Mouse (Mus musculus): ENCODE data around the gene Bmx. TPM values are rescaled to one million over a fixed set of nuclear protein-coding genes. Genes with fewer than 3 reads are reported as not detected.

The Bmx gene
- polyA plus RNA-seq (2016; fragmentation: Nextera tagmentation; extraction: Ambion mirVana) = 3.6 and 5.8 TPM in 2 replicates

DNA sequence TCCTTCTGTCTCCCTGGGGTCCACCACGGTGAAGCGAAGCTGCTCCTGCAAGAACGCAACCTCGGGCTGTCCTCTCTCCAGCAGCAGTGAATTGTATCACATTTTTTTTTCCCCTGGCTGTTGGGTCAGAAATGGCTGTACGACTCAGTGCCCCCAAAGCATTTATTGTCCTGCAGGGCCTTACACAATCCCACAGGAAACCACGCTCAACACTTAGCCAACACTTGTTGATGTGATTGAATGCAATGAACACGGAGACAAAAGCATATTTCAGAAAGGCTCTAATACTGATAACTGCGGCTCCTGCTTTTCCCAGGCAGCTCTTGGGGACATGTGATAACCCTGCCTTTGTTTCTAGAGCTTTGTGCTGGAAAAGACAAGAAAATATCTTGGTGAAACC lies at the start of gene Bmx:
Bmx (minus strand) TSS at position 137 of the 400 bp plus-strand sequence.
- Histone ChIP-seq H3K27me3 (ENCODE audit: insufficient read depth, poor library complexity, severe bottlenecking) (peaks cover 8% of the 10 kb centered on the region; the same call in 1 of the 2 replicates), H3K9me3 (no peaks in the 10 kb centered on the region), H3K4me1 (no peaks in the 10 kb centered on the region), H3K4me3 (no peak within 1 kb of the TSS), H3K27ac (peak within 1 kb of the TSS; percentile 36; the same call in 1 of the 2 replicates), H3K36me3 (no peaks in the 10 kb centered on the region)
- DNase-seq (ENCODE audit: low spot score) = peak; percentile 75
- 46% methylated on average over 8 of the region's 8 CpGs for whole genome bisulfite sequencing

DNA sequence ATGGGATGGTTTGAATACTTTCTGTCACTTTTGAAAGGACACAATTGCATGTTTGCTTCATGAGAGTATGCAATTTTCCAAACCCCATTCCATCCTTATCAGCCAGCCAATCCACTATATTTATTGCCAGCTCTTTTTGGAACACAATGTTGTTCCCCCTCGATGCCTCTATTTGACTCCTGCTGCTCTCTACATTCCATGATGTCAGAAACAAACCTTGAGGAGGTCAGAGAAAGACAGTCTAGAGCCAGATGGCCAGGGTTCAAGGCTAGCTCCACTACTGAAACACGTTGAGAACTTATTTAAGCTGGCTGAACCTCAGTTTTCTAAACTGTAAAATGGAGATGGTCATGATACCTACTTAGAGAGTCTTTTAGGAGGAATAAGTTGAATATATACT lies 48.3 kb upstream of the Bmx start:
- no peak for DNase-seq (ENCODE audit: low spot score)
- no peak overlapping the region for H3K27ac ChIP-seq
- H3K9me3 ChIP-seq = no peaks in the 10 kb centered on the region
- 63% methylated on average over 2 of the region's 2 CpGs for WGBS
- no peaks in the 10 kb centered on the region for H3K4me1 ChIP-seq
- no peaks in the 10 kb centered on the region for H3K27me3 ChIP-seq (ENCODE audit: insufficient read depth, poor library complexity, severe bottlenecking)
- H3K4me3 ChIP-seq = no peak overlapping the region
- no peaks in the 10 kb centered on the region for H3K36me3 ChIP-seq

- H3K27me3 ChIP-seq (ENCODE audit: insufficient read depth, poor library complexity, severe bottlenecking) = no peaks in the 10 kb centered on the region
- H3K4me3 ChIP-seq = no peak overlapping the region
- no peaks in the 10 kb centered on the region for H3K9me3 ChIP-seq
- no peak for DNase-seq (ENCODE audit: low spot score)
- H3K4me1 ChIP-seq = no peaks in the 10 kb centered on the region
- 64% methylated on average over 5 of the region's 5 CpGs for WGBS
- no peak overlapping the region for H3K27ac ChIP-seq
- no peaks in the 10 kb centered on the region for H3K36me3 ChIP-seq
Measured at GRCm38 (mm10) chrX:164291147-164291546, 33.2 kb upstream of the Bmx start.

GRCm38 (mm10) chrX:164287077-164287476 lies 29.1 kb upstream of the Bmx start:
- no peaks in the 10 kb centered on the region for H3K36me3 ChIP-seq
- no peaks in the 10 kb centered on the region for H3K27me3 ChIP-seq (ENCODE audit: insufficient read depth, poor library complexity, severe bottlenecking)
- 63% methylated on average over 3 of the region's 3 CpGs for WGBS
- no peak for DNase-seq (ENCODE audit: low spot score)
- H3K27ac ChIP-seq = no peak overlapping the region
- no peak overlapping the region for H3K4me3 ChIP-seq
- no peaks in the 10 kb centered on the region for H3K9me3 ChIP-seq
- no peaks in the 10 kb centered on the region for H3K4me1 ChIP-seq

DNA sequence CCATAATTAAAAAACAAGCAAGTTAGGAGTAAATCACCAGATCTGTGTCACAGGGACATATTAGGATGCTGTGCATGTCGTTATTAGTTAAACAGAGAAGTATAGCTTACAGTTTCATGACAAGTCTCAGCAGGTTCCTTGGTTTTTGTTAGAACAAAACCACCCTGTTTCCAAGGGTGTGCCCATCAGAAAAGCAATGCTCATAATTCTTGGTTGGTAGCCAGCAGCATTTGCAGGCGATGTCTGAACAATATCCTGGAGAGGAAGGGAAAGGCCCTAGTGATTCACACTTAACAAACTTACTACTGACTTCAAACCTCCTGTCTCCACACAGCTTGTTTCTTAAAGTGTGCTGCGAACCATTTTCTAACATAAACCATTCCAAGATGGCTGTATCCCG lies 25.8 kb upstream of the Bmx start:
- WGBS = 75% methylated on average over 4 of the region's 4 CpGs

GRCm38 (mm10) chrX:164280918-164281647 lies 23.1 kb upstream of the Bmx start:
- Histone ChIP-seq H3K36me3 (no peaks in the 10 kb centered on the region), H3K4me1 (no peaks in the 10 kb centered on the region), H3K9me3 (no peaks in the 10 kb centered on the region), H3K4me3 (no peak overlapping the region), H3K27me3 (ENCODE audit: insufficient read depth, poor library complexity, severe bottlenecking) (no peaks in the 10 kb centered on the region), H3K27ac (no peak overlapping the region)
- 53% methylated on average over 7 of the region's 7 CpGs for WGBS
- DNase-seq (ENCODE audit: low spot score) = no peak

More for the DNA sequence above, 25.8 kb upstream of the Bmx start:
- H3K27ac ChIP-seq = no peak overlapping the region
- no peak overlapping the region for H3K4me3 ChIP-seq
- no peaks in the 10 kb centered on the region for H3K9me3 ChIP-seq
- no peaks in the 10 kb centered on the region for H3K4me1 ChIP-seq
- DNase-seq (ENCODE audit: low spot score) = no peak
- no peaks in the 10 kb centered on the region for H3K27me3 ChIP-seq (ENCODE audit: insufficient read depth, poor library complexity, severe bottlenecking)
- no peaks in the 10 kb centered on the region for H3K36me3 ChIP-seq

DNA sequence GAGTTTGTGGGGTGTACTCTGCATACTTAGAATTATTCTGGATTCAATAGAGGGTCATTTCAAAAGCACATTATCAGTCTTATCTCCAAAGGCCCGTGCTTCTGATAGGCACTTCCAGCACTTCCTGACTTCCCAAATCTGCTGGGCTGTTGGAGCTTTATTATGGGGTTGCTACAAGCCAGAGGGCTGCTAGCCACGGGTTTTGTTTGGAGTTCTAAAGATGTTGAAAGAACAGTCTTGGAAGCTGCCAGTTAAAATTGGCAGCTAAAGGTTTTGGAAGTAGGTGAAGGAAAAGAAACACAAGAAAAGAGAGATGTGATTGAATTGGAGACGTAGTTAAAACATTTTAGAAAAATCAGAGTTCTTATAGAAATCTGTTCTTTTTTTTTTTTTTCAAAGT lies 17.5 kb upstream of the Bmx start:
- Histone ChIP-seq H3K36me3 (no peaks in the 10 kb centered on the region), H3K27me3 (ENCODE audit: insufficient read depth, poor library complexity, severe bottlenecking) (peaks cover 6% of the 10 kb centered on the region; the same call in 1 of the 2 replicates), H3K27ac (no peak overlapping the region), H3K9me3 (no peaks in the 10 kb centered on the region), H3K4me1 (no peaks in the 10 kb centered on the region), H3K4me3 (no peak overlapping the region)
- DNase-seq (ENCODE audit: low spot score) = no peak
- 39% methylated on average over 3 of the region's 3 CpGs for whole genome bisulfite sequencing

DNA sequence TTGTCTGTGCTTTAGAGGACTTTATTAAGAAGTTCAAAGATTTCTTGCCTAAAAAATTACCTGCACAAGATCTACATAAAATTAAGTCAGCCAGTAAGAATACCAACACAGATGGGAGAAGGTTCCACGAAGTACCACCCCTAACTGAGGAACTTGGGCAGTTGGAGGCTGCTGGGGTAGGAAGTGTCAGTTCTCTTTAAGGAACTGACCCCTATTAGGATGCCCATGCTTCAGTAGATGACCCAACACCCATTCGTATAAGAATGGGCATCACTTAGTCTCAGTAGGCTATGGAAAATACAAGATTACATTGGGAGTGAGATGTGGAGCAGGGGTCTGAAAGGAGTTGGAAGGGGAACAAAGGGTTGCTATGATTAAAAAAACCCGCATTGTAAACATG lies 12.6 kb upstream of the Bmx start:
- 83% methylated on average over 3 of the region's 3 CpGs for WGBS
- H3K36me3 ChIP-seq = no peaks in the 10 kb centered on the region
- H3K27ac ChIP-seq = no peak overlapping the region
- no peak overlapping the region for H3K4me3 ChIP-seq
- no peaks in the 10 kb centered on the region for H3K9me3 ChIP-seq
- DNase-seq (ENCODE audit: low spot score) = no peak
- H3K27me3 ChIP-seq (ENCODE audit: insufficient read depth, poor library complexity, severe bottlenecking) = peaks cover 6% of the 10 kb centered on the region; the same call in 1 of the 2 replicates
- no peaks in the 10 kb centered on the region for H3K4me1 ChIP-seq

DNA sequence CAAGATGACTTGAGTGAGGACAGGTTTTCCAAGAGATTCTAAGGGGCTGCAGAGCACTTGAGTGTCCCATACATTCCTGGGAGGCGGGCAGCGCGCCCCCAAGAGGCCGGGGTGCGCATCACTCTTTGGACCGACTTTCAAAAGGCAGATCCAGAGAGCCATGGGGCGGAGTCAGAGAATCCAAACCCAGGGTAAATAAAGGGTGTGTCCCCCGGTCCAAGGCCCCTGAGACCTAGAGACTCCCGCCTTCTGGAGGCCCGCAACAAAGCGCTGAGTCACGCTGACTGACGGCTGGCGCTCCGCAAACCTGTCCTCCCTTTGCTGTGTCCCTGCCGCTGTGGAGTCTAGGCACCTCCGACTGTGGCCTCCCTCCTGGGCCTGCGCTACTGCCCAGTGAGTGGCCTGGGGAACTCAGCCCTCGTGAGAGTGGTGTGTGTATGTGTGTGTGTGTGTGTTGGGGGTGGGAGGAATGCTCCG lies 11.3 kb upstream of the Bmx start, which contains the start of gene Pir:
Pir (plus strand) TSS at position 87 of the 477 bp plus-strand sequence.
- Histone ChIP-seq H3K4me1 (no peaks in the 10 kb centered on the region), H3K36me3 (no peaks in the 10 kb centered on the region), H3K27me3 (ENCODE audit: insufficient read depth, poor library complexity, severe bottlenecking) (peaks cover 6% of the 10 kb centered on the region; the same call in 1 of the 2 replicates), H3K9me3 (no peaks in the 10 kb centered on the region), H3K4me3 (peak within 1 kb of the TSS; percentile 52), H3K27ac (peak within 1 kb of the TSS; percentile 83)
- WGBS = 9% methylated on average over 20 of the region's 20 CpGs
- peak; percentile 85 for DNase-seq (ENCODE audit: low spot score)

- Histone ChIP-seq H3K27ac (no peak overlapping the region), H3K36me3 (no peaks in the 10 kb centered on the region), H3K9me3 (no peaks in the 10 kb centered on the region), H3K4me1 (no peaks in the 10 kb centered on the region), H3K4me3 (no peak overlapping the region), H3K27me3 (ENCODE audit: insufficient read depth, poor library complexity, severe bottlenecking) (peaks cover 8% of the 10 kb centered on the region; the same call in 1 of the 2 replicates)
- WGBS = 62% methylated on average over 1 of the region's 1 CpGs
- no peak for DNase-seq (ENCODE audit: low spot score)
Measured at GRCm38 (mm10) chrX:164264861-164265260, 6.9 kb upstream of the Bmx start.

- WGBS = 56% methylated on average over 2 of the region's 2 CpGs
- Histone ChIP-seq H3K4me3 (no peak overlapping the region), H3K27me3 (ENCODE audit: insufficient read depth, poor library complexity, severe bottlenecking) (peaks cover 8% of the 10 kb centered on the region; the same call in 1 of the 2 replicates), H3K36me3 (no peaks in the 10 kb centered on the region), H3K9me3 (no peaks in the 10 kb centered on the region), H3K27ac (no peak overlapping the region), H3K4me1 (no peaks in the 10 kb centered on the region)
- DNase-seq (ENCODE audit: low spot score) = no peak
Measured at GRCm38 (mm10) chrX:164262286-164262685, 4.3 kb upstream of the Bmx start.

DNA sequence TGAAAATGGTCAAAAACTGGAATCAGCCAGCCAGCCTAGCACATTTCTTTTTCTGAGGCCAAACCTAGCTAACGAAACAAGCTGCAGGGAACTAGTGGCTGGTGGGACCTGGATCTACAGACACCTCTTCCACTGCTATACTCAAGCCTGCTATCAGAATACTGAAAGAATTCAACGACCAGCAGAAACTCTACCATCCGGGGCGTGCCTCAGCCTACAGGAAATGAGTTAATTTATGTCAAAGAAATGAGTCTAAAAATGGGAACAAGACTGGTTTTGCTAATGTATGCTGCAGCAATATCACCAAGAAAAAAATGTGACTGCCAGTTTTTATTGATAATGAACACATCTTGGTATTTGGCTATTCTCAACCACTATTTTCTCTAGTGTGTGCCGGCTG lies 669 bp upstream of the Bmx start:
- Histone ChIP-seq H3K27me3 (ENCODE audit: insufficient read depth, poor library complexity, severe bottlenecking) (peaks cover 8% of the 10 kb centered on the region; the same call in 1 of the 2 replicates), H3K4me3 (no peak overlapping the region), H3K4me1 (no peaks in the 10 kb centered on the region), H3K36me3 (no peaks in the 10 kb centered on the region), H3K27ac (0 out of 2 replicates have a peak overlapping the region, but pooled peaks have one; percentile 36), H3K9me3 (no peaks in the 10 kb centered on the region)
- WGBS = 64% methylated on average over 5 of the region's 5 CpGs
- DNase-seq (ENCODE audit: low spot score) = no peak

- Histone ChIP-seq H3K36me3 (no peaks in the 10 kb centered on the region), H3K27ac (no peak overlapping the region), H3K4me3 (no peak overlapping the region), H3K9me3 (no peaks in the 10 kb centered on the region), H3K27me3 (ENCODE audit: insufficient read depth, poor library complexity, severe bottlenecking) (no peaks in the 10 kb centered on the region; the same call in 1 of the 2 replicates), H3K4me1 (no peaks in the 10 kb centered on the region)
- DNase-seq (ENCODE audit: low spot score) = no peak
- WGBS = 73% methylated on average over 3 of the region's 3 CpGs
Measured at GRCm38 (mm10) chrX:164256527-164256926, 1.5 kb downstream of the Bmx start.
